Mouse (Mus musculus): ENCODE results near the gene Zfp239.

- TF ChIP-seq CTCF (IDR thresholded peaks at IDR 0.05; ENCODE audit: low read depth) (no peak), EP300 (IDR thresholded peaks at IDR 0.05; ENCODE audit: low read depth) (no peak)
These were observed 24.0 kb downstream of the Zfp239 start for GRCm38 (mm10) chr6:117885943-117886342.

All from heart, postnatal 0 days (tissue).